Mouse (Mus musculus) limb, embryonic 13.5 days (tissue): ENCODE measurements around the gene Bud13. TPM values are rescaled to one million over a fixed set of nuclear protein-coding genes. Genes with fewer than 3 reads are reported as not detected.

Source experiments
- ATAC-seq: fragments of 200-750 bp; cut with Nextera tagmentation; 2 replicates; pipeline ENCODE4 v1.8.0; 2017; ENCODE audit warnings: low read depth, moderate number of reproducible peaks, moderate TSS enrichment; ENCODE audit not compliant: low FRiP score
- H3K27ac ChIP-seq: fragments of 300-500 bp; sonication (generic); 2 replicates; pipeline ENCODE4 v1.5.1; 2015; ENCODE audit warnings: inconsistent platforms, mild to moderate bottlenecking, moderate library complexity
- H3K27me3 ChIP-seq: fragments of 300-500 bp; sonication (generic); 2 replicates; pipeline ENCODE4 v1.6.1; 2015; ENCODE audit warnings: mild to moderate bottlenecking, inconsistent platforms
- H3K36me3 ChIP-seq: fragments of 300-500 bp; sonication (generic); 2 replicates; pipeline ENCODE4 v1.6.1; 2015; ENCODE audit warnings: inconsistent platforms, mild to moderate bottlenecking, moderate library complexity
- H3K4me1 ChIP-seq: fragments of 300-500 bp; sonication (generic); 2 replicates; pipeline ENCODE4 v1.6.1; 2015; ENCODE audit warnings: inconsistent platforms
- H3K4me2 ChIP-seq: fragments of 300-500 bp; sonication (generic); replicated peaks from 2 replicates; pipeline ENCODE4 v1.6.1; 2015; ENCODE audit warnings: inconsistent platforms, mild to moderate bottlenecking, moderate library complexity
- H3K4me3 ChIP-seq: fragments of 300-500 bp; sonication (generic); 2 replicates; pipeline ENCODE4 v1.5.1; 2015; ENCODE audit warnings: moderate library complexity, mild to moderate bottlenecking, inconsistent platforms
- H3K9ac ChIP-seq: fragments of 300-500 bp; sonication (generic); 2 replicates; pipeline ENCODE4 v1.6.1; 2015; ENCODE audit warnings: mild to moderate bottlenecking, inconsistent platforms
- H3K9me3 ChIP-seq: fragments of 300-500 bp; sonication (generic); 2 replicates; pipeline ENCODE4 v1.6.1; 2016; ENCODE audit warnings: inconsistent platforms
- WGBS: fragments of 180-500 bp; shearing (Covaris S2); methylation state at CpG from one replicate; pipeline ENCODE4 v1.1.7; 2015; 5-methylcytosine and 5-hydroxymethylcytosine counted together
- polyA plus RNA-seq: library from polyadenylated mRNA; unstranded; fragments of >200 nt; fragmentation: Nextera tagmentation; extraction: Ambion mirVana; gene quantifications from 2 replicates; pipeline ENCODE4 v1.2.1, GENCODE M21; 2015

Bud13 gene
- polyA plus RNA-seq = 30.1 and 30.2 TPM in 2 replicates

DNA sequence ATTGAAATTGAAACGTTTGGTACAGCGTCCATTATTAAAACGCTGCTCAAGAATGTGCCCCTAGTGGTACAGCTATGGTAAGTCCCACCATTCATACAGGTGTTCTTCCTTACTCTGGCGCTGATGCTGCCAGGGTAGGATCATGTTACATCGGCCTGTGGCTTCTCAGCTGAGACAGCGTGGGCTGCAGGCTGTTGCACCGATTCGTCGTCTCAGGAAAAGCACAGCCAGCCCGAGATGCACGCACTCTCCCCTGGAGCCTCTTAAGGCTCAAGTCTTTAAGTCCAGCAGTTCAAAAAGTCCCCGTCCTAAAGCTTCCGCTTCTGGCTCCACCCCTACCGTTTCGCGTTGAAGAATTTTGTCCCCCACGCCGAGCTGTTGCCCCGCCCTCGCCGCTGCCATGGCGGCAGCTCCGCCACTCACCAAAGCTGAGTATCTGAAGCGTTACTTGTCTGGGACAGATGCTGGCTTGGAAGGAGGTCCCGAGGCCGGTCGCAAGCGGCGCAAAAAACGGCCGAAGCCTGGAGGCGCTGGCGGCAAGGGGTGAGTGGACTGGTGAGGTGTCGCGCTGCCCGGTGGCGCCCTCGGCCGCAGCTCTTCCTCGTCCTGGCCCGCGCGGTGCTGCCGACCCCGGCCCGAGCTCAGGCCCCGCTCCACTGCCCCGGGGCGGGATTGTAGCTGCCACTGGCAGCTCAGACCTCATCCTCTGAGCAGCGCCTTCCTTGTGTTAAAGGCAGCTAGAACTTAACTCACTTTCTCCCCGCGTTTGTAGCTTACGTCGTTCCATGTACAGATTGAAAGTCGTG lies at the start of gene Bud13:
Gene Bud13 (plus strand): TSS at position 378 of the 806 bp plus-strand sequence.
- Histone ChIP-seq H3K27me3 (no peaks in the 10 kb centered on the region), H3K4me3 (peak within 1 kb of the TSS; percentile 82), H3K9ac (peak within 1 kb of the TSS; percentile 90), H3K36me3 (peaks cover 60% of the 10 kb centered on the region), H3K27ac (peak within 1 kb of the TSS; percentile 88), H3K9me3 (no peaks in the 10 kb centered on the region), H3K4me1 (peaks cover 23% of the 10 kb centered on the region), H3K4me2 (peak within 1 kb of the TSS; percentile 73)
- ATAC-seq = peak; percentile 93
- under 1% methylated on average over 55 of the region's 55 CpGs for whole genome bisulfite sequencing

DNA sequence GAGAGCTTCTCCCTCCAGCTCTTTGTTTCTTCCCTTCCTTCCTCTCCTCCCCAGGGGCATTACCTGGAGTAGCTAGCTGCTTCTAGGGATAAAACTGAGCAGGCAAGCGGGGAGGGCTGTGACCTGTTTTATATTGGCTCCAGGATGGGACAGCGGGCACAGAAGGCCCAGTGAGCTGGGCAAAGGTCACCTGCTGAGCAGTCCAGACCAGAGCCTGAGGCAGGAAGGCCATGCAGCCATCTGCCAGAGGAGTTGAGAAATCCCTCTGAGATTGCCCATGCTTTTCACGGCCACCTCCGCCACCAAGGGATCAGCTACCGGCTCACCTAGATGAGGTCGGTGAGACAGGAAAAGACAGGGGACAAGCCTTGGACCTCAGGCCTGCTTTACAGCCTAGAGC lies 47.6 kb upstream of the Bud13 start:
- Histone ChIP-seq H3K4me2 (no peak overlapping the region), H3K27me3 (no peaks in the 10 kb centered on the region), H3K27ac (no peak overlapping the region), H3K9ac (no peak overlapping the region), H3K36me3 (no peaks in the 10 kb centered on the region), H3K4me3 (no peak overlapping the region), H3K9me3 (no peaks in the 10 kb centered on the region), H3K4me1 (peaks cover 8% of the 10 kb centered on the region)
- no peak for ATAC-seq
- 81% methylated on average over 6 of the region's 6 CpGs for WGBS

DNA sequence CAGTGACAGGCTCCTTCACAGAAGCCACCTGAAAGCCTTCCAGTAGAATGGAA lies 47.4 kb upstream of the Bud13 start, which contains the start of gene Apoc3:
Gene Apoc3 (minus strand): TSS at position 41 of the 53 bp plus-strand sequence.
- no peak for ATAC-seq
- Histone ChIP-seq H3K4me3 (no peak within 1 kb of the TSS), H3K4me1 (peaks cover 6% of the 10 kb centered on the region), H3K27me3 (no peaks in the 10 kb centered on the region), H3K9ac (no peak within 1 kb of the TSS), H3K27ac (no peak within 1 kb of the TSS), H3K4me2 (no peak within 1 kb of the TSS), H3K36me3 (no peaks in the 10 kb centered on the region), H3K9me3 (no peaks in the 10 kb centered on the region)

DNA sequence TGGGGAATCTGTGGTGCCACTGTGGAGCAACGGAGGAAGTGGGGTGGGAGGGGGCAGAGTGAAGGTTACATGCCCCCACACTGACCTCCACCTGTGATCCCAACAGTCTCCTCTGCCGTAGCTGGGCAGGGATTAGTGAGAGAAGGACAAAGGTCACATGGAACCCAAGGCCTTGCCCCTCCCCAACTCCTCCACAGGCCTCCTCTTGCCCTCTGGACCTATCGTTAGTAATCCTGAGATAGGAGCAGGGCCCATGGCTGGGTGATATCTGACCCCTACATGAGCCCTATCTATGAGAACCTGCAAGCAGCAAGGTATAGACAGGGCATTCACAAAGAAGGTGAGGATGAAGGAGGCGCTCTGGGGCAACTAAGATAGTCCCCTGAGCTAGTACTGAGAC lies 47.2 kb upstream of the Bud13 start:
- no peak for ATAC-seq
- 51% methylated on average over 4 of the region's 4 CpGs for WGBS
- H3K9ac ChIP-seq = no peak overlapping the region
- H3K4me3 ChIP-seq = no peak overlapping the region
- H3K9me3 ChIP-seq = no peaks in the 10 kb centered on the region
- no peaks in the 10 kb centered on the region for H3K36me3 ChIP-seq
- peaks cover 4% of the 10 kb centered on the region for H3K4me1 ChIP-seq
- H3K27ac ChIP-seq = no peak overlapping the region
- no peak overlapping the region for H3K4me2 ChIP-seq
- H3K27me3 ChIP-seq = no peaks in the 10 kb centered on the region

DNA sequence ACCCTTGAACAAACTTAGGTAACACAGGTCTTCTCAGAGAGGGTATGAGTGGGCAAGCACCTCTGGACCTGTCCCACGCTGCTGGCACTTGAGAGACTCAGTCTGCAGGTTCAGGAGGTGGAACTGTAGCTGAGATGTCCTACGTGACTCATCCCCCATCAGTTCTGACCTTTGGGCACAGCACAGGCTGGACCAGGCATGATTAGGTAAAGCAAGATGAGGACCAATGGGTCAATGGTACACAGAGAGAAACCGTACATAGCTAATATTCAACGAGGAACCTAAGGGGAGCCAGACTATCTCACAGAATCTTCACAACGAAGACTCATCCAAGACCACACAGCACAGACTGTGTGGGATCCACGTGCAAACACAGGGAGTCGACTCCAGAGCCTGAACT lies 44.0 kb upstream of the Bud13 start:
- H3K9ac ChIP-seq = no peak overlapping the region
- H3K4me2 ChIP-seq = no peak overlapping the region
- no peak overlapping the region for H3K27ac ChIP-seq
- ATAC-seq = no peak
- no peaks in the 10 kb centered on the region for H3K4me1 ChIP-seq
- WGBS = 84% methylated on average over 7 of the region's 7 CpGs
- no peaks in the 10 kb centered on the region for H3K27me3 ChIP-seq
- H3K4me3 ChIP-seq = no peak overlapping the region
- no peaks in the 10 kb centered on the region for H3K36me3 ChIP-seq
- no peaks in the 10 kb centered on the region for H3K9me3 ChIP-seq

DNA sequence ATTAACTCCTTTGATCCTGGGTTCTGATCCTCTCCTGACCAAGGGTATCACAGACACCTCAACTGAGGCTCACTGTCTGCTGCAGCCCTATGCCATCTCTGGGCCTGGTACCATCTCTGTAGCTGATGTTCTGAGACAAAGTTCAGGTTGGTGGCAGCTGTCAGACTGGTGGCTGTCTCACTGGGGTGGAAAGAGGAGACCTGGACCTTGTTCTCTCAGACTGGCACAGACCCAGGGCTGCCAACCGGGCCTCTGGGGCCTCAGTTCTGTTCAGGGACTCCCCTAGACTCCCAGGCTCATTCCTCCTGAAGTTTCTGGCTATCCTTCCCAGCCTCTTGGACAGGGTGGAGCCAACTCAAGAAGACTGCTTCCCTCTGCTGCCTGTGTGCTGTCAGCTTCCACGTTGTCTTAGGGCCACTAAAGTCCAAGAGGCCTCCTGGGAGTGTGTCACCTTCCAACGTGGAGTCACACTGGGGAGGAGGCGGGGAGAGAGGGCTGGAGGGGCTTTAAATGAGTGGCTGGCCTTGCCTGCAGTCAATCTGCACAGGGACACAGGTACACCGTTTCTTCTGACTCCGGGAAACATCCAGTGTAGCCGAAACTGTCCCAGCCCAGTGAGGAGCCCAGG lies 42.2 kb upstream of the Bud13 start, which contains the start of gene Apoa4:
Gene Apoa4 (plus strand): TSS at position 171 of the 628 bp plus-strand sequence.
- Histone ChIP-seq H3K27me3 (no peaks in the 10 kb centered on the region), H3K4me2 (no peak within 1 kb of the TSS), H3K9me3 (no peaks in the 10 kb centered on the region), H3K4me1 (no peaks in the 10 kb centered on the region), H3K27ac (no peak within 1 kb of the TSS), H3K9ac (no peak within 1 kb of the TSS), H3K4me3 (no peak within 1 kb of the TSS), H3K36me3 (no peaks in the 10 kb centered on the region)
- WGBS = 68% methylated on average over 7 of the region's 7 CpGs
- ATAC-seq = no peak

DNA sequence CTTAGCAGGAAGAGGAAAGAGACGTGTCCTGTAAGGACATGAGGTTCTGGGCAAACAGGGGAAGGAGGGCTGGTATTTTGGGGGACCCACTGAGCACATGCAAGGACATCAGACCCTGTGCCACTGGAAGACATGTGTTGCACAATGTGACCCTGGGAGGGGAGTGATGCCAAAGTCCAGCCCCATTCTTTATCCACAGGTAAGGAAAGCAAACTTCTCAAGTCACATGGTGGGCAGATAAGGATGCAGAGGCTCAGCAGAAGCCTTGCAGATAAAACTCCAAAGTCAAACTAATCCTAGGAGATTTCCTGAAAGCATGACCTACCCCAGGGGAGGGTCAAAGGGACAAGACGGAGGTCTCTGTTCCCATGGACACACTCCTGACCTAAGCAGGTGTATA lies 41.0 kb upstream of the Bud13 start:
- Histone ChIP-seq H3K27me3 (no peaks in the 10 kb centered on the region), H3K9ac (no peak overlapping the region), H3K4me3 (no peak overlapping the region), H3K4me2 (no peak overlapping the region), H3K4me1 (no peaks in the 10 kb centered on the region), H3K36me3 (no peaks in the 10 kb centered on the region), H3K9me3 (no peaks in the 10 kb centered on the region), H3K27ac (no peak overlapping the region)
- ATAC-seq = no peak
- WGBS = 77% methylated on average over 2 of the region's 2 CpGs

DNA sequence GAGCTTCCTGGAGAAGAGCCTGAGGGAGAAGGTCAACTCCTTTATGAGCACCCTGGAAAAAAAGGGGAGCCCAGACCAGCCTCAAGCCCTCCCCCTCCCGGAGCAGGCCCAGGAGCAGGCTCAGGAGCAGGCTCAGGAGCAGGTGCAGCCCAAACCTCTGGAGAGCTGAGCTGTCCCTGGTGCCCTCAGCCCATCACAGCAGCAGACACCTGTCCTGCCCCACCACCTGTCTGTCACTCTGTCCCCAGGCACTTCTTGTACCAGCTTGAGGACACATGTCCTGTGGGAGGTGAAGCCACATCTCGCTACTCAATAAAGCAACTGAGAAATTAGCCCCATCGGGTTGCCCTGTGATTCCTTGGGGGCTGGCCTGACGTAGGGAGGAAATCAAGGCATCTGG lies 39.7 kb upstream of the Bud13 start:
- no peak for ATAC-seq
- Histone ChIP-seq H3K9me3 (no peaks in the 10 kb centered on the region), H3K4me2 (no peak overlapping the region), H3K27me3 (no peaks in the 10 kb centered on the region), H3K9ac (no peak overlapping the region), H3K4me3 (no peak overlapping the region), H3K27ac (no peak overlapping the region), H3K4me1 (no peaks in the 10 kb centered on the region), H3K36me3 (no peaks in the 10 kb centered on the region)
- 57% methylated on average over 4 of the region's 4 CpGs for WGBS

DNA sequence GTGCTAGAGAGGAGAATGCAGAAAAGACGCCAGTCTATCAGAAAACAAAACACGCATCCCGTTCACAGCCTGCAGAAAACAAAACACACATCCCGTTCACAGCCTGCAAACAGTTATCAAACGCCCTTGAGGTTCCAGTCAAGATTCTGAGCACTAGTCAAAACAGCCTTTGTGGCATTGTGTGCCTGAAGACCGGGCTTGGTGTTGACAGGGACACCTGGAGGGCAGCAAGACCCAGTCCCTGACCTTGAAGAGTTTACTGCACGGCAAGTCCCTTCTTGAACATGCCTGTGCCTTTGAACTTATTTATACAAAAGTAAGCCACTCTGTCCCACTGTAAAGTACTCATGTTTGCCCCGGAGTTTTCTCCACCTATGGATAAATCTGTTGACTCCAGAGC lies 39.2 kb upstream of the Bud13 start:
- Histone ChIP-seq H3K9me3 (no peaks in the 10 kb centered on the region), H3K36me3 (no peaks in the 10 kb centered on the region), H3K4me3 (no peak overlapping the region), H3K27me3 (no peaks in the 10 kb centered on the region), H3K27ac (no peak overlapping the region), H3K4me1 (no peaks in the 10 kb centered on the region), H3K4me2 (no peak overlapping the region), H3K9ac (no peak overlapping the region)
- ATAC-seq = no peak
- WGBS = 53% methylated on average over 8 of the region's 8 CpGs

DNA sequence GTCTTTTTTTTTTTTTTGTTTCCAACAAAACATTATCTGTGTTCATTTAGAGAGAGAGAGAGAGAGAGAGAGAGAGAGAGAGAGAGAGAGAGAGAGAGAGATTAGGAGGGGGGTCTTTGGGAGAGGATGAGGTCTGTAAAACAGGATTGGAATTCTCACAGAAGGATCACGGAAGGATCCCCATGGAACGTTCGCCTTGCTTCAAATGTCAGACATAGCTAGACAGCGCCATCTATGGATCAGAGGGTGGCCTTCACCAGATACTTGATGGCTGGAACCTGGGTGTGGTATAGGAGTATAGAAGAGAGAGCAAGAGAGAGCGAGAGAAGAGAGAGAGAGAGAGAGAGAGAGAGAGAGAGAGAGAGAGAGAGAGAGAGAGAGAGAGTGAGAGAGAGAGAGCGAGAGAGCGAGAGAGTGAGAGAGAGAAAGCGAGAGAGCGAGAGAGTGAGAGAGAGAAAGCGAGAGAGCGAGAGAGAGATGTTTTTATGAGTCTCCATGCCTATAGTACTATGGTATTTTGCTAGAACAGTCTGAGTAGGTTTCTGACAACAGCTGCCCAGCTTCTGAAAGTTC lies 36.0 kb upstream of the Bud13 start:
- H3K4me3 ChIP-seq = no peak overlapping the region
- no peak for ATAC-seq
- no peak overlapping the region for H3K27ac ChIP-seq
- no peaks in the 10 kb centered on the region for H3K4me1 ChIP-seq
- H3K4me2 ChIP-seq = peak overlapping the region; percentile 41; the same call in 1 of the 2 replicates
- WGBS = 19% methylated on average over 11 of the region's 11 CpGs
- H3K27me3 ChIP-seq = no peaks in the 10 kb centered on the region
- no peaks in the 10 kb centered on the region for H3K36me3 ChIP-seq
- H3K9me3 ChIP-seq = no peaks in the 10 kb centered on the region
- H3K9ac ChIP-seq = no peak overlapping the region

DNA sequence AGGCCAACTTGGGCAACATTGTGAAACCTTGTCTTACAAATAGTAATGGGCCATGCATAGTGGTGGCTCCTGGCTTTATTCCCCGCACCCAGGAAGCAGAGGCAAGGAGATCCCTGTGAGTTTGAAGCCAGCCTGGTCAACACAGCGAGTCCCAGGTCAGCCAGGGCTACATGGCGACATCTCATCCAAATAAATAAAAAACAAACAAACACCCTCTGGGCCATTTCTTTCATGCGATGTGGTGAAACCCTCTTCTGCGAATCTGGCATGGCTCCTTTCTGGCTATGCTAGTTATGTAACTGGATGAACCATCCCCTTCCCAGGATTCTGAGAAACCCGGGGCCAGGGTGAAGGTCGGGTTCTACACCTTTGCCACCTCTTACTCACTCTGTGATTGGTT lies 26.6 kb upstream of the Bud13 start:
- no peak overlapping the region for H3K4me3 ChIP-seq
- WGBS = 80% methylated on average over 7 of the region's 7 CpGs
- H3K27me3 ChIP-seq = no peaks in the 10 kb centered on the region
- no peak overlapping the region for H3K27ac ChIP-seq
- H3K4me1 ChIP-seq = no peaks in the 10 kb centered on the region
- H3K36me3 ChIP-seq = no peaks in the 10 kb centered on the region
- no peaks in the 10 kb centered on the region for H3K9me3 ChIP-seq
- no peak for ATAC-seq
- H3K4me2 ChIP-seq = no peak overlapping the region
- no peak overlapping the region for H3K9ac ChIP-seq

DNA sequence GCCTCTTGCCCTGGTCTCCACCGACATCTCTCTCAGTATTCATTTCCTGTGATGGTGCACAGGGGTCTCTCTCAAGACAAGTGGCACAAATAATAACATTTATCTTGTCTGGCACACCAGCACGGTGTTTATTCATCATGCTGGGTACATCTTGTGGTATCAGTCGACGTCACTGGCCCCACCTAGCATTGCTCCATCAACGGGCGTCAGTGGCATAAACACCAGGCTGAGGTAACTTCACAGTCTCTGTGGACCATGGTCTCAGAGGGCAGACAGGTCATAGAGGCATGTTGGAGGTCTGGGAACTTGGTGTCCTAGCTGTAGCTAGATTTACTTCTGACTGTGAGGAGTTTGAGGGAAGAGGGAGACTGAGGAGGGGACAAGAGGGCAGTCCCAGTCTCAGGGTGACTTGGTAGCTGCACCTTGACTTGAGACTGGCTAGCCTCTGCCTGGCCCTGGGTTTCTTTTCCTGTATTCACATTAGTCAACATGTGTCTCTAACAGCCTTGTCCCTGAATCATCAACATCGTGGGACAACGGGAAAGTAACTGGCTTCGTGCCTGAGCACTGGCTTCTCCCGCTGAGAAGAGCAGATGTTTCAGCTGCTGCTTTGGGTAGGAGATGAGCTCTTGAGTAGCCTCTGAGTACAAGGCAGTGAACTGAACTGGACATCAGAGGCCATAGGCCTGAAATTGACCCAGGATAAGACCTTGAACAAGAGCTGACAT lies 26.0 kb upstream of the Bud13 start:
- Histone ChIP-seq H3K27me3 (no peaks in the 10 kb centered on the region), H3K9ac (no peak overlapping the region), H3K9me3 (no peaks in the 10 kb centered on the region), H3K4me2 (no peak overlapping the region), H3K4me1 (no peaks in the 10 kb centered on the region), H3K36me3 (no peaks in the 10 kb centered on the region), H3K27ac (no peak overlapping the region), H3K4me3 (no peak overlapping the region)
- ATAC-seq = no peak
- WGBS = 86% methylated on average over 10 of the region's 10 CpGs
